Mouse (Mus musculus): ENCODE data around the gene Sap18. TPM values are rescaled to one million over a fixed set of nuclear protein-coding genes. Genes with fewer than 3 reads are reported as not detected.
"Not testable (repeated sequence)": the region's sequence is repeated elsewhere in the genome, so short reads cannot be mapped to it uniquely, and the experiment has no call there.

Gene Sap18
- polyA plus RNA-seq (2015; fragmentation: Nextera tagmentation; extraction: Ambion mirVana) = 25.0 and 28.5 TPM in 2 replicates

- Histone ChIP-seq H3K36me3 (peaks cover 29% of the 10 kb centered on the region), H3K27me3 (no peaks in the 10 kb centered on the region), H3K27ac (peak within 1 kb of the TSS; percentile 82), H3K9me3 (replicated peaks) (no peaks in the 10 kb centered on the region), H3K4me1 (peaks cover 22% of the 10 kb centered on the region), H3K4me2 (peak within 1 kb of the TSS; percentile 79), H3K4me3 (replicated peaks) (peak within 1 kb of the TSS; percentile 84), H3K9ac (peak within 1 kb of the TSS; percentile 83)
- peak; percentile 97 for ATAC-seq (replicated peaks; ENCODE audit: low FRiP score)
- under 1% methylated on average over 94 of the region's 99 CpGs for WGBS
Measured at GRCm38 (mm10) chr14:57797991-57798931, at the start of gene Sap18. Sap18 (plus strand) TSS chr14:57798180.

DNA sequence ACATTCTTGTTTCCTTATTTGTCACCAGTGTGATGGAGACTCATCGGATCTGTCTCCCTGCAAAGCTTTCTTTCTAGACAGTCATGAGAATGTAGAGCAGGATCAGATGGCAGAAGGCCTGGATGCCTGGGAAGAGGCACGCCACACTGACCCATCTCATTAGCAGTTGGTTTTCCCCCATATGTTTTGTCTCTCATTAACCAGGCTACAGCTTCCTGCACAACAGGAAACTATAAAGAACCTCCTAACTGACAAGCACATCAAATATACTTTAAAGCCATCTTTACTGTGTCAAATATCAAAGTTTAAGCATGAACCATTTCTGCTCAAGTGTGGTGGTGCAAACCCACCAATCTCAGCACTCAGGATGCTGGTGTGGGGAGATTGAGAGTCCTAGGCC is 48.5 kb upstream of the Sap18 start:
- Histone ChIP-seq H3K36me3 (no peaks in the 10 kb centered on the region), H3K9me3 (replicated peaks) (no peaks in the 10 kb centered on the region), H3K4me2 (no peak overlapping the region), H3K4me1 (peaks cover 15% of the 10 kb centered on the region), H3K9ac (no peak overlapping the region), H3K27ac (peak overlapping the region; percentile 16; the same call in 1 of the 2 replicates), H3K4me3 (replicated peaks) (no peak overlapping the region), H3K27me3 (no peaks in the 10 kb centered on the region)
- ATAC-seq (replicated peaks; ENCODE audit: low FRiP score) = no peak
- 39% methylated on average over 2 of the region's 2 CpGs for WGBS

- H3K4me1 ChIP-seq = peaks cover 15% of the 10 kb centered on the region; the same call in 1 of the 2 replicates
- not testable (repeated sequence) for ATAC-seq (replicated peaks; ENCODE audit: low FRiP score); H3K9ac ChIP-seq; H3K9me3 ChIP-seq (replicated peaks); H3K4me3 ChIP-seq (replicated peaks); H3K36me3 ChIP-seq; H3K4me2 ChIP-seq; H3K27me3 ChIP-seq; H3K27ac ChIP-seq
Measured at GRCm38 (mm10) chr14:57751006-57751405, 47.0 kb upstream of the Sap18 start.

DNA sequence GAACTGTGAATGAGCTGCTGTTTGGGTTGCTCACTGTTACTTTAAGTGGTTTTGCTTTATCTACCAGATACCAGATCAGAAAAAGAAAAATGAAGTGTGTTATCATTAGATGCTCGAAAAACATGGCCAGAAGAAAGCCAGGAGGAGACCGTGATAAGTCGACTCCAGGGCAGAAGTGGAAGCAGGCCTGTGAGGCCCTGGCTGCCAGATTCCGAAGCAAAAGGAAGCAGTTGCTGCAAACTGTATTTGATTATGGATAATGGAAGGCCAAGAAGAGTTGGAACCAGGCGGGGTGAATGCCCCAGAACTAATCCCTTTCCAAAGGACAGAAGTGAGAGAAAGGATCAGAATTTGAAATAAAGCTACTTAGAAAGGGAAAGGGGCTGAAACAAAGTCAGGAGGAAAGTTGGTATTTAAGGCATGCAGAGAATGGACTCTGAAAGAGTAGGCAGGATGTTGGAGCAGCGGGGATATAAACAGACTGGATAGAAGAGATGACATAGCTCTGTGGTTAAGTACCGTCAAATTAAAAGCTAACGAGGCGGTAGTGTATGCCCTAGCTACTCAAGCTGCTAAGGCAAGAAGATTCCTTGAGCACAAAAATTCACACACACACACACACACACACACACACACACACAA is 44.5 kb upstream of the Sap18 start:
- peak overlapping the region; percentile 72 for H3K27ac ChIP-seq
- H3K4me3 ChIP-seq (replicated peaks) = no peak overlapping the region
- no peak overlapping the region for H3K9ac ChIP-seq
- no peaks in the 10 kb centered on the region for H3K27me3 ChIP-seq
- 46% methylated on average over 9 of the region's 9 CpGs for WGBS
- ATAC-seq (replicated peaks; ENCODE audit: low FRiP score) = no peak
- H3K9me3 ChIP-seq (replicated peaks) = no peaks in the 10 kb centered on the region
- peaks cover 10% of the 10 kb centered on the region; the same call in 1 of the 2 replicates for H3K4me1 ChIP-seq
- no peaks in the 10 kb centered on the region for H3K36me3 ChIP-seq
- H3K4me2 ChIP-seq = no peak overlapping the region

GRCm38 (mm10) chr14:57755661-57756060 is 42.3 kb upstream of the Sap18 start:
- H3K9me3 ChIP-seq (replicated peaks) = no peaks in the 10 kb centered on the region
- ATAC-seq (replicated peaks; ENCODE audit: low FRiP score) = no peak

GRCm38 (mm10) chr14:57756094-57756493 is 41.9 kb upstream of the Sap18 start:
- Histone ChIP-seq H3K9ac (no peak overlapping the region), H3K4me3 (replicated peaks) (no peak overlapping the region), H3K27me3 (no peaks in the 10 kb centered on the region), H3K36me3 (no peaks in the 10 kb centered on the region), H3K4me1 (peaks cover 4% of the 10 kb centered on the region; the same call in 1 of the 2 replicates), H3K4me2 (no peak overlapping the region), H3K9me3 (replicated peaks) (no peaks in the 10 kb centered on the region), H3K27ac (no peak overlapping the region)
- ATAC-seq (replicated peaks; ENCODE audit: low FRiP score) = no peak
- 82% methylated on average over 4 of the region's 4 CpGs for WGBS

More at GRCm38 (mm10) chr14:57755661-57756060, 42.3 kb upstream of the Sap18 start:
- no peaks in the 10 kb centered on the region for H3K27me3 ChIP-seq
- H3K4me3 ChIP-seq (replicated peaks) = no peak overlapping the region
- H3K27ac ChIP-seq = no peak overlapping the region
- H3K4me1 ChIP-seq = peaks cover 4% of the 10 kb centered on the region; the same call in 1 of the 2 replicates
- H3K4me2 ChIP-seq = no peak overlapping the region
- no peak overlapping the region for H3K9ac ChIP-seq
- H3K36me3 ChIP-seq = no peaks in the 10 kb centered on the region
- 90% methylated on average over 2 of the region's 2 CpGs for WGBS

DNA sequence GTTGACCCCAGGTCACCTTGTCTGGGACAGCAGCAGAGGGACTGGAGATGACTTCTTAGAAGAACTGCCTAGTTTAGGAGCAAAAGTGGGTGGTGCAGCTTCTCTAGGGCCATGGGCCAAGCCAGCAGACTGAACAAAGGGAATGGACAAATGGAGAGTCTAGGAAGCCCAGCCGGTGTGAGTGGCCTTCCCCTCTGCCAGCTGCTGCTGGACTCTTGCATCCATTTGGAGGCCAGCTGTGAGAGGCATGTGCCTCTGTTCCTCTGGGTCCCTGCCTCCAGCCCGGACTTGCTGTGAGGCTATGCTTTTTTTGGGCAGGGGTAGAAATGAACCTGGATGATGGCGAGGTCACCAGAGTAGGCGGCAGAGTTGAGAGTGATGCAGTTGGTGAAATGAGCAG is 39.7 kb upstream of the Sap18 start, which contains the start of gene Lats2:
TSS of gene Lats2 (minus strand) at position 152 of the 400 bp plus-strand sequence.
- Histone ChIP-seq H3K4me2 (no peak within 1 kb of the TSS), H3K9ac (no peak within 1 kb of the TSS), H3K9me3 (replicated peaks) (no peaks in the 10 kb centered on the region), H3K27me3 (no peaks in the 10 kb centered on the region), H3K36me3 (no peaks in the 10 kb centered on the region), H3K4me1 (peaks cover 4% of the 10 kb centered on the region; the same call in 1 of the 2 replicates), H3K27ac (no peak within 1 kb of the TSS), H3K4me3 (replicated peaks) (no peak within 1 kb of the TSS)
- ATAC-seq (replicated peaks; ENCODE audit: low FRiP score) = no peak
- 62% methylated on average over 4 of the region's 4 CpGs for WGBS

DNA sequence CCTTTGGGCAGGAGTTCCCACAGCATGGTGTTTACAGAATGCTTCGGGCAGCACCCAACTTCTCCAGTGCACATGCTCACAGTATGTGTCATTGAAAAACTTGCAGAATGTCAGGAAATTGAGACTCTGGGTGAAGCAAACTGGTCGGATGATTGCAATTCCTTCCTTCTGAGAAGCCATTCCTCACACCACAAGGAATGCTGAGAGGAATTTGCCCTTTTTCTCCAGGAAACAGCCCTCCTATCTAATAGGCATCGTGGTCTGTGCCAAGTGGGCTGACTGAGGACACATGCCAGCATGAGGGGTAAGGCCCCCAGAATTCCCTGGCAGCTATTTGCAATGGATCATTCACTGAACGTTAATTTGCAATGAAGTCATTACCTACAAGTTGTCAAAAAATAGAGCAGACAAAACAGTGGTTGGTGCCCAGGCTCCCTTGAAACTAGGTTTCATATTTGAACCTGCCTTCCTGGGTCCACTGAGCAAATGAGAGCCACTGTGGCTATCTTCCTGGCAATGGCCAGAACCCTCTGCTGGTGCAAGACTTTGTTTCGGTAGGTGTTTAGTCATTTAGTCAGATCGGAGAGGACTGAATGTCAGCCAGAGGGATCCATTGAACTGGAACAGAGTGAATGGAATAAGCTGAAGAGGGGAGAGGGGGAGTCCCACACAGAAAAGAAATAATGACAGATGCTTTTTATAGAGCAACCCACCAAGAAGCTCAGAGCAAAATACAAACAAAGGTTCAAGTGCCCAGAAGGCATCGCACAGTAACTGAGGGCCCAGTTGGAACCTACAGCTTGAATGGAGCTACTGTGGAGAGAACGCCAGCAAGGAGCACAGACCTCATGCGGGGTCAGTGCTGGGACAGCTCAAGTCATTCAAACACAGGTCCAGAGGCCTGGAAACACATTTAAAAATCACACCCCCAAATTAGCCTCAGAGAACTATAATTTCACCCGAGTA is 37.2 kb upstream of the Sap18 start:
- H3K9me3 ChIP-seq (replicated peaks) = no peaks in the 10 kb centered on the region
- no peaks in the 10 kb centered on the region for H3K27me3 ChIP-seq
- H3K4me3 ChIP-seq (replicated peaks) = no peak overlapping the region
- no peaks in the 10 kb centered on the region for H3K4me1 ChIP-seq
- no peaks in the 10 kb centered on the region for H3K36me3 ChIP-seq
- no peak for ATAC-seq (replicated peaks; ENCODE audit: low FRiP score)
- WGBS = 62% methylated on average over 10 of the region's 10 CpGs
- no peak overlapping the region for H3K4me2 ChIP-seq
- H3K27ac ChIP-seq = no peak overlapping the region
- no peak overlapping the region for H3K9ac ChIP-seq

DNA sequence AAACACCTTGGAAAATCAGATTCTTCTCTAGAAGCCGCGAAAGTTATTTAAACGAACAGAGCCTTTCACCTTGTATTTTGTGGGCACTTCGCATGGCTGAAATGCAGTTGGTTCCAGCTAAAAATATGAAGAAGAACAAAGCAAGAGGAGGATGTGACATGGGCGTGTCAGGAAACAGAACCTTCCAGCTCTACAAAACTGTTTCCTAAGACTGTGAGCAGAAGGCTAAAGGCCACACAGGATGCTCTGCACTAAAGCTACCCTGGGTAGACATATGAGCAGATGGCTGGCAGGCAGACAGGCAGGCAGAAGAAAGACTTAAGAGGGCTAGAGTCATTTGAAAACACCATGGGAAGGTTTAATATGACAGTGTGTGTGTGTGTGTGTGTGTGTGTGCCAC is 28.9 kb upstream of the Sap18 start:
- Histone ChIP-seq H3K4me2 (no peak overlapping the region), H3K4me1 (no peaks in the 10 kb centered on the region), H3K27me3 (no peaks in the 10 kb centered on the region), H3K9ac (no peak overlapping the region), H3K27ac (0 out of 2 replicates have a peak overlapping the region, but pooled peaks have one; percentile 14), H3K9me3 (replicated peaks) (no peaks in the 10 kb centered on the region), H3K36me3 (no peaks in the 10 kb centered on the region), H3K4me3 (replicated peaks) (no peak overlapping the region)
- WGBS = 91% methylated on average over 5 of the region's 5 CpGs
- ATAC-seq (replicated peaks; ENCODE audit: low FRiP score) = no peak

DNA sequence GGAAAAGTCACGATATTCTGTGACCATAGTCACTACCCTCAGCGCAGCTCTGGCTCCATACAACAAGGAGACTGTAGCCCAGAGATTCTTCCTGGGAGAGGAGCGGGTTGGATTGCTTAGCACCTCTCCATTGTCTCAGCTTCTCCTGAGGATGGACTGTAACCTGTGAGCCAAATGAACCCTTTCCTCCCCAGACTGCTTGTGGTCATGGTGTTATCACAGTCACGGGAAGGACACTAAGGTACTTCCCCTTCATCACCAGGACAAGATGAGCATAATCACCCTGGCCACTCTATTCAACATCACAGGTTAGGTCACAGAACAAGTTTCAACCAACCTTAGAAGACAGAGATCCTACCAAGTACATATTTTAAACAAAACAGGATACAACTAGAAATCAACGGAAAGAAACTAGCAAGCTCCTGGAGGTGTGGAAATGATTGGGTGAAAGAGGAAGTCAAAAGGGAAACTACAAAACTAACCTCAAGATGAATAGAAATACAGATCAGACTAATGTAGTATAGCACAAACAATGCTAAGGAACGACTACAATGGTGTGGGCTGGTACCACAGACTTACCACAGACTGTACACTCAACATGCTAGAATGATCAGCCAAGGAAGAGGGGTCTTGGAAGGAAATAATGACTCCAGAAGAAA is 25.7 kb upstream of the Sap18 start:
- WGBS = 86% methylated on average over 6 of the region's 6 CpGs
- no peak overlapping the region for H3K9ac ChIP-seq
- H3K36me3 ChIP-seq = no peaks in the 10 kb centered on the region
- no peak overlapping the region for H3K27ac ChIP-seq
- no peaks in the 10 kb centered on the region for H3K27me3 ChIP-seq
- ATAC-seq (replicated peaks; ENCODE audit: low FRiP score) = no peak
- no peaks in the 10 kb centered on the region for H3K9me3 ChIP-seq (replicated peaks)
- H3K4me3 ChIP-seq (replicated peaks) = no peak overlapping the region
- H3K4me1 ChIP-seq = no peaks in the 10 kb centered on the region
- H3K4me2 ChIP-seq = no peak overlapping the region

DNA sequence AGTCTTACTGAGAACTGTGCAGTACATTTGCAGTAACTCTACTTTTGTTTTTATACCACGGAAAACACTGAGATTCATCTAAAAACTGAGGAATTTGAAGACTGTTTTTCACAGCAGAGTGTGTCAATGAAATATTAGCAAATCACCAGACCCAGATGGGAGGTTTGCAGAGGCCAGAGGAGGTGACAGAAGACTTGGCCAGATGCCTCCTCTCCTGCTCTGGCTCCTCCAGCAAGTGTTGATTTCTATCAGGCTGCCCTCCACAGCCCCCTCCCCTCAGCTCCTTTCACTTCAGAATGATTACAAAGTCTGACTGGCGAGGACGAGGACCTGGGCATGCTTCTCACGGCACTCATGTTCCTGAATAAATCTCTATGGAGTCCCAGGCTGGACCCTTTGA is 10.6 kb upstream of the Sap18 start:
- Histone ChIP-seq H3K4me2 (no peak overlapping the region), H3K4me3 (replicated peaks) (no peak overlapping the region), H3K4me1 (no peaks in the 10 kb centered on the region), H3K9me3 (replicated peaks) (no peaks in the 10 kb centered on the region), H3K9ac (no peak overlapping the region), H3K36me3 (no peaks in the 10 kb centered on the region), H3K27ac (no peak overlapping the region), H3K27me3 (no peaks in the 10 kb centered on the region)
- ATAC-seq (replicated peaks; ENCODE audit: low FRiP score) = no peak
- 50% methylated on average over 4 of the region's 4 CpGs for WGBS

Measured in kidney, embryonic 15.5 days (tissue).